Mouse (Mus musculus) small intestine, adult 2 months (tissue): ENCODE measurements around the gene Runx1.

ENCODE experiments used
- CTCF ChIP-seq: fragments of 200-500 bp; IDR thresholded peaks from 2 replicates; pipeline ENCODE4 v1.5.1; 2012; ENCODE audit warnings: low read depth, mild to moderate bottlenecking, control low read depth, inconsistent platforms, low read length, moderate library complexity, mixed read lengths; ENCODE audit not compliant: insufficient replicate concordance, insufficient read length; ENCODE audit errors: extremely low read depth
- POLR2A ChIP-seq: fragments of 200-500 bp; IDR thresholded peaks from 2 replicates; pipeline ENCODE4 v1.6.1; 2012; ENCODE audit warnings: low read depth, mild to moderate bottlenecking, control low read depth, inconsistent platforms, low read length, moderate library complexity

GRCm38 (mm10) chr16:92654294-92654950 is 171.5 kb downstream of the Runx1 start:
- TF ChIP-seq CTCF (no peak), POLR2A (no peak)
